ENCODE assay signal across 8 mouse cellular contexts in genomic region chr4:141534947-141535680, GRCm38 (mm10). TPM values are rescaled to one million over a fixed set of nuclear protein-coding genes. Genes with fewer than 3 reads are reported as not detected.
DNase-seq lines count a peak whose midpoint lies in the region; ATAC-seq and TF ChIP-seq lines count a peak whose summit lies in the region.

No protein-coding gene starts in this region.

- peaks cover 12% of the 10 kb centered on the region for H3K79me2 ChIP-seq in heart, adult 2 months (replicated peaks; ENCODE audit: control insufficient read depth, insufficient read depth, low read length)

- peaks cover 5% of the 10 kb centered on the region; the same call in 1 of the 2 replicates for H3K36me3 ChIP-seq in heart, adult 2 months (ENCODE audit: control insufficient read depth, insufficient read depth, low read length)
- H3K36me3 ChIP-seq in kidney, adult 2 months (ENCODE audit: control insufficient read depth, insufficient read depth, low read length): no peaks in the 10 kb centered on the region
- H3K36me3 ChIP-seq in liver, postnatal 0 days (replicated peaks; ENCODE audit: insufficient read depth, low read length): no peaks in the 10 kb centered on the region
- H3K36me3 ChIP-seq in stomach, embryonic 16.5 days (ENCODE audit: control insufficient read depth, insufficient read depth, low read length): 0 out of 2 replicates have a peak, but pooled peaks cover 2% of the 10 kb centered on the region

- peak; percentile 60 for TF ChIP-seq CTCF in heart, adult 2 months (IDR thresholded peaks at IDR 0.05)
- no peak; the same call in 1 of the 2 replicates for TF ChIP-seq CTCF in kidney, adult 2 months (conservative IDR thresholded peaks at IDR 0.05; ENCODE audit: insufficient read depth, insufficient read length, low read depth, low read length)
- peak; percentile 68 for TF ChIP-seq CTCF in liver, postnatal 0 days (IDR thresholded peaks at IDR 0.05; ENCODE audit: low read depth)

- intact Hi-C loops in heart, adult 2 months (cut with DNase I): no loop called here

- DNase-seq in urinary bladder, postnatal 36 days (ENCODE audit: low spot score in 2 of 2): peak; percentile 32 to 52
- no peak for DNase-seq in urinary bladder, postnatal 25 days (ENCODE audit: low spot score)
- DNase-seq in embryo, embryonic 11 days: peak; percentile 77
- peak; percentile 55 to 62 for DNase-seq in heart, adult 2 months
- DNase-seq in kidney, adult 2 months: peak; percentile 61
- peak; percentile 77 for DNase-seq in liver, postnatal 0 days
- peak; percentile 50 for DNase-seq in neural tube, embryonic 10.5 days (ENCODE audit: extremely low spot score, low spot score)

- H3K9me3 ChIP-seq in liver, postnatal 0 days (ENCODE audit: low read length): no peaks in the 10 kb centered on the region
- no peaks in the 10 kb centered on the region for H3K9me3 ChIP-seq in stomach, embryonic 16.5 days (replicated peaks; ENCODE audit: control insufficient read depth, low read length)

- H3K9ac ChIP-seq in heart, adult 2 months (ENCODE audit: low read depth, low read length): no peak overlapping the region
- no peak overlapping the region; the same call in 1 of the 2 replicates for H3K9ac ChIP-seq in liver, postnatal 0 days (replicated peaks)
- peak overlapping the region; percentile 32; the same call in 1 of the 2 replicates for H3K9ac ChIP-seq in stomach, embryonic 16.5 days (ENCODE audit: low read length)

- ATAC-seq in liver, postnatal 0 days: peak; percentile 28
- no peak for ATAC-seq in stomach, embryonic 16.5 days (ENCODE audit: insufficient read depth, low FRiP score)

- no peaks in the 10 kb centered on the region for H3K27me3 ChIP-seq in heart, adult 2 months (ENCODE audit: control insufficient read depth, insufficient read depth, low read length)
- no peaks in the 10 kb centered on the region for H3K27me3 ChIP-seq in kidney, adult 2 months (replicated peaks; ENCODE audit: control insufficient read depth, insufficient read depth, low read length)
- H3K27me3 ChIP-seq in liver, postnatal 0 days (ENCODE audit: insufficient read depth, low read length): no peaks in the 10 kb centered on the region
- H3K27me3 ChIP-seq in stomach, embryonic 16.5 days (ENCODE audit: control insufficient read depth, insufficient read depth, low read length): no peaks in the 10 kb centered on the region

- peaks cover 5% of the 10 kb centered on the region for H3K4me1 ChIP-seq in heart, adult 2 months (ENCODE audit: control insufficient read depth, insufficient read depth, low read length)
- H3K4me1 ChIP-seq in kidney, adult 2 months (ENCODE audit: control insufficient read depth, insufficient read depth, low read length): peaks cover 5% of the 10 kb centered on the region; the same call in 1 of the 2 replicates
- H3K4me1 ChIP-seq in liver, postnatal 0 days (ENCODE audit: insufficient read depth): peaks cover 29% of the 10 kb centered on the region
- peaks cover 21% of the 10 kb centered on the region for H3K4me1 ChIP-seq in stomach, embryonic 16.5 days (ENCODE audit: control insufficient read depth, insufficient read depth, low read length)

- H3K4me3 ChIP-seq in heart, adult 2 months: peak overlapping the region; percentile 86
- H3K4me3 ChIP-seq in kidney, adult 2 months (ENCODE audit: insufficient read depth, low read depth, low read length): no peak overlapping the region; the same call in 1 of the 2 replicates
- peak overlapping the region; percentile 79 for H3K4me3 ChIP-seq in liver, postnatal 0 days (ENCODE audit: low read depth, low read length)
- H3K4me3 ChIP-seq in stomach, embryonic 16.5 days (replicated peaks; ENCODE audit: low read length): peak overlapping the region; percentile 91

- TF ChIP-seq POLR2A in heart, adult 2 months (IDR thresholded peaks at IDR 0.05; ENCODE audit: insufficient read depth, low read depth, low read length): no peak
- no peak for TF ChIP-seq POLR2A in kidney, adult 2 months (IDR thresholded peaks at IDR 0.05; ENCODE audit: low read depth, low read length)

- TF ChIP-seq EP300 in heart, adult 2 months (IDR thresholded peaks at IDR 0.05; ENCODE audit: insufficient read depth, low read depth, low read length): no peak
- TF ChIP-seq EP300 in liver, postnatal 0 days (IDR thresholded peaks at IDR 0.05; ENCODE audit: low read depth): peak; percentile 41; the same call in 1 of the 2 replicates

- H3K27ac ChIP-seq in heart, adult 2 months: peak overlapping the region; percentile 49; the same call in 1 of the 2 replicates
- H3K27ac ChIP-seq in kidney, adult 2 months (ENCODE audit: insufficient read depth, low read depth, low read length): no peak overlapping the region
- H3K27ac ChIP-seq in liver, postnatal 0 days (ENCODE audit: low read depth): peak overlapping the region; percentile 98
- H3K27ac ChIP-seq in stomach, embryonic 16.5 days (ENCODE audit: low read length): peak overlapping the region; percentile 99

- 27% methylated on average over 9 of the region's 11 CpGs for WGBS in heart, adult 2 months
- WGBS in kidney, adult 2 months: 18% methylated on average over 10 of the region's 11 CpGs
- 31% methylated on average over 10 of the region's 11 CpGs for WGBS in liver, postnatal 0 days (ENCODE audit: insufficient replicate concordance)
- 26% methylated on average over 10 of the region's 11 CpGs for WGBS in stomach, embryonic 16.5 days

- H3K4me2 ChIP-seq in liver, postnatal 0 days (ENCODE audit: low read depth, low read length): peak overlapping the region; percentile 94
- peak overlapping the region; percentile 73 for H3K4me2 ChIP-seq in stomach, embryonic 16.5 days (ENCODE audit: low read depth, low read length)

RNA-seq across cellular contexts. Expression of gene Spen, which starts 3.3 kb away (rescaled TPM):
- 10 to 100 TPM; 28.0 to 28.9 TPM for total RNA-seq in heart, adult 2 months (2021)
- 10.7 and 11.5 TPM in 2 replicates for polyA plus RNA-seq in heart, adult 2 months (2012; rRNA removed)
- polyA plus RNA-seq in kidney, adult 2 months (2012; rRNA removed): 15.9 and 19.6 TPM in 2 replicates
- 2.3 and 3.0 TPM in 2 replicates for polyA plus RNA-seq in liver, postnatal 0 days (2015; fragmentation: Nextera tagmentation; extraction: Ambion mirVana)
- polyA plus RNA-seq in stomach, embryonic 16.5 days (2015; fragmentation: Nextera tagmentation; extraction: Ambion mirVana): 6.2 and 7.2 TPM in 2 replicates
